Mouse (Mus musculus) ES-Bruce4 (cell line): Measurements from ENCODE around the gene Muc5b.

ENCODE experiments used
- CTCF ChIP-seq: IDR thresholded peaks from one replicate; pipeline ENCODE4 v1.8.1; 2011; ENCODE audit warnings: low read depth, low read length
- EP300 ChIP-seq: IDR thresholded peaks from 2 replicates; pipeline ENCODE4 v1.6.1; 2011; ENCODE audit warnings: low read depth, low read length; ENCODE audit not compliant: insufficient read depth

- TF ChIP-seq EP300 = no peak
- TF ChIP-seq CTCF = no peak
Observed at GRCm38 (mm10) chr7:141805384-141805783, 33.5 kb upstream of the Muc5b start.
